Mouse (Mus musculus): ENCODE data around the gene Gm28635. TPM values are rescaled to one million over a fixed set of nuclear protein-coding genes. Genes with fewer than 3 reads are reported as not detected.
A peak's percentile ranks its signal among the peaks of the same experiment; 100 is the strongest.

The Gm28635 gene
- polyA plus RNA-seq, 1 experiment from 2014 or later = not detected

DNA sequence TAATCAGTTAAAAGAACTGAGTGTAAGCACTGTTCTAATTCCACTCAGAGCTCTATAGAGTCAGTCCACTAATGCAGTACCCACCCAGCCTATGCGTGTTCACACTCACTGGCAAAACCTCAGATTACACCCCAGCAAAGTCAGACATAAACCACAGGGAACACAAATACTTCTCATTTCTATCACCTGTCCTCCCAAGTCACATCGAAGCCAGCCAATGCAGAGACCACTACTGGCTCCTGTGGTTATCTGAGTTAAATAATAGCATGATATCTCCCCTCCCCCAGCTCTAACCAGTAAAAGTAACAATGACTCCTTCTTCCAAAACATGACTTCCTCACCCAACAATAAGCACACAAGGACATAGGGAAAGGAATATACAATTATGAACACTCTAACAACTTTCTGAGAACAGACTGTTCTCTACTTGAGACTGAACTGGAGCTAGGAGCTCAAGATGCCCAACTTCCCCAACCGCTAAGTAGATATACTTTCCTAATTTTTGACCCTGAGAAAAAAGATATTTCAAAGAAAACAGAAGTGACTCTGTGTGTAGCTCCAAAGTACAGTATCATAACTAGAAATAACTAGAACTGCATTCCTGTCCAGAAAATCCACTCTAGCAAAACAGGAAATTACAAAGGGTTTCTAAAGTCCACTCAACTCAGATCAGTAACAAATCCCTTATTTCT lies 54.3 kb downstream of the Gm28635 start:
- Histone ChIP-seq H3K4me3 (ENCODE audit: control insufficient read depth in 1 of 2, insufficient read depth in 1 of 2, low read depth in 1 of 2, low read length in 2 of 2) (no peak overlapping the region), H3K27ac (replicated peaks in 1 of 2; ENCODE audit: control insufficient read depth in 1 of 2, insufficient read depth in 1 of 2, low read depth in 2 of 2, low read length in 2 of 2) (no peak overlapping the region; a peak in 1 of 4 replicates), H3K36me3 (ENCODE audit: control insufficient read depth, insufficient read depth, low read length) (peaks cover 67% of the 10 kb centered on the region), H3K27me3 (ENCODE audit: control insufficient read depth, insufficient read depth, low read length) (no peaks in the 10 kb centered on the region), H3K9me3 (ENCODE audit: control insufficient read depth, low read length) (no peaks in the 10 kb centered on the region), H3K4me1 (ENCODE audit: control insufficient read depth in 2 of 2, insufficient read depth in 2 of 2, low read length in 2 of 2) (peaks cover 12 to 58% of the 10 kb centered on the region in 2 experiments), H3K9ac (ENCODE audit: low read length) (no peak overlapping the region), H3K4me2 (ENCODE audit: low read length) (no peak overlapping the region)
- ATAC-seq (ENCODE audit: insufficient number of reproducible peaks, insufficient read depth, low FRiP score, low read depth) = no peak
- 68% methylated on average over 3 of the region's 3 CpGs for WGBS

GRCm38 (mm10) chr2:84622668-84623067 lies 55.2 kb downstream of the Gm28635 start:
- H3K27me3 ChIP-seq (ENCODE audit: control insufficient read depth, insufficient read depth, low read length) = no peaks in the 10 kb centered on the region
- WGBS = 76% methylated on average over 2 of the region's 2 CpGs
- 0 out of 4 replicates have a peak overlapping the region, but pooled peaks of 1 of the 2 experiments have one; percentile 19 for H3K27ac ChIP-seq (replicated peaks in 1 of 2; ENCODE audit: control insufficient read depth in 1 of 2, insufficient read depth in 1 of 2, low read depth in 2 of 2, low read length in 2 of 2)
- H3K9me3 ChIP-seq (ENCODE audit: control insufficient read depth, low read length) = no peaks in the 10 kb centered on the region
- no peak overlapping the region; the same call in 1 of the 2 replicates for H3K9ac ChIP-seq (ENCODE audit: low read length)
- no peak overlapping the region for H3K4me2 ChIP-seq (ENCODE audit: low read length)
- peaks cover 12 to 53% of the 10 kb centered on the region in 2 experiments for H3K4me1 ChIP-seq (ENCODE audit: control insufficient read depth in 2 of 2, insufficient read depth in 2 of 2, low read length in 2 of 2)
- no peak for ATAC-seq (ENCODE audit: insufficient number of reproducible peaks, insufficient read depth, low FRiP score, low read depth)
- peaks cover 69% of the 10 kb centered on the region for H3K36me3 ChIP-seq (ENCODE audit: control insufficient read depth, insufficient read depth, low read length)
- H3K4me3 ChIP-seq (ENCODE audit: control insufficient read depth in 1 of 2, insufficient read depth in 1 of 2, low read depth in 1 of 2, low read length in 2 of 2) = no peak overlapping the region

- no peak overlapping the region for H3K4me3 ChIP-seq (ENCODE audit: control insufficient read depth in 1 of 2, insufficient read depth in 1 of 2, low read depth in 1 of 2, low read length in 2 of 2)
- no peak for ATAC-seq (ENCODE audit: insufficient number of reproducible peaks, insufficient read depth, low FRiP score, low read depth)
- H3K4me2 ChIP-seq (ENCODE audit: low read length) = no peak overlapping the region
- no peaks in the 10 kb centered on the region for H3K27me3 ChIP-seq (ENCODE audit: control insufficient read depth, insufficient read depth, low read length)
- WGBS = 93% methylated on average over 21 of the region's 21 CpGs
- H3K36me3 ChIP-seq (ENCODE audit: control insufficient read depth, insufficient read depth, low read length) = peaks cover 91% of the 10 kb centered on the region
- no peak overlapping the region for H3K9ac ChIP-seq (ENCODE audit: low read length)
- H3K27ac ChIP-seq (replicated peaks in 1 of 2; ENCODE audit: control insufficient read depth in 1 of 2, insufficient read depth in 1 of 2, low read depth in 2 of 2, low read length in 2 of 2) = peak overlapping the region in 1 of 2 experiments; percentile 75; a peak in 1 of 4 replicates
- H3K9me3 ChIP-seq (ENCODE audit: control insufficient read depth, low read length) = no peaks in the 10 kb centered on the region
- peaks cover 5 to 34% of the 10 kb centered on the region in 2 experiments; a peak in 3 of 4 replicates for H3K4me1 ChIP-seq (ENCODE audit: control insufficient read depth in 2 of 2, insufficient read depth in 2 of 2, low read length in 2 of 2)
These were observed 58.0 kb downstream of the Gm28635 start for GRCm38 (mm10) chr2:84619646-84620340.

DNA sequence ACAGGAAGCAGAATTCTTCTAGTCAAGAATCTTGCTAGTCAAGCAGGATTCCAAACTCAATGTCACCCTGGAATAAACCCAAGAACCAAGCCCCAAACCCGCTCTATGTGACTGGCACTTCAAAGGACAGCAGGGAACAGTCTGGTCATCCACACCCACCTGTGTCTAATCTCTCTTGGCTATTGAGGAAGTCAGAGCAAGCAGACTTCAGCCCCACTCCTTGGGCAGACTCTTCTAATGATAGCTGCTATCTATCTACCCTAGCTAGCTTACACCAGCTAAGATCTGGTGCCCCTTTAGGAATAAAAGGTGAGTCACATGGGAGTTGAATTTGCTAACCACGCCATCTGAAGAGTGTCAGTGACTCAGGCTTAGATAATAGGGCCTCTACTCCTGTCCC lies 58.9 kb downstream of the Gm28635 start:
- no peak for ATAC-seq (ENCODE audit: insufficient number of reproducible peaks, insufficient read depth, low FRiP score, low read depth)
- Histone ChIP-seq H3K4me2 (ENCODE audit: low read length) (no peak overlapping the region), H3K9me3 (ENCODE audit: control insufficient read depth, low read length) (no peaks in the 10 kb centered on the region), H3K36me3 (ENCODE audit: control insufficient read depth, insufficient read depth, low read length) (peaks cover 92% of the 10 kb centered on the region), H3K27ac (replicated peaks in 1 of 2; ENCODE audit: control insufficient read depth in 1 of 2, insufficient read depth in 1 of 2, low read depth in 2 of 2, low read length in 2 of 2) (peak overlapping the region; percentile 43 to 75), H3K9ac (ENCODE audit: low read length) (peak overlapping the region; percentile 18; the same call in 1 of the 2 replicates), H3K4me3 (ENCODE audit: control insufficient read depth in 1 of 2, insufficient read depth in 1 of 2, low read depth in 1 of 2, low read length in 2 of 2) (no peak overlapping the region), H3K4me1 (ENCODE audit: control insufficient read depth in 2 of 2, insufficient read depth in 2 of 2, low read length in 2 of 2) (peaks cover 0 to 30% of the 10 kb centered on the region in 2 experiments; a peak in 2 of 4 replicates), H3K27me3 (ENCODE audit: control insufficient read depth, insufficient read depth, low read length) (no peaks in the 10 kb centered on the region)
- whole genome bisulfite sequencing = 17% methylated on average over 2 of the region's 2 CpGs

DNA sequence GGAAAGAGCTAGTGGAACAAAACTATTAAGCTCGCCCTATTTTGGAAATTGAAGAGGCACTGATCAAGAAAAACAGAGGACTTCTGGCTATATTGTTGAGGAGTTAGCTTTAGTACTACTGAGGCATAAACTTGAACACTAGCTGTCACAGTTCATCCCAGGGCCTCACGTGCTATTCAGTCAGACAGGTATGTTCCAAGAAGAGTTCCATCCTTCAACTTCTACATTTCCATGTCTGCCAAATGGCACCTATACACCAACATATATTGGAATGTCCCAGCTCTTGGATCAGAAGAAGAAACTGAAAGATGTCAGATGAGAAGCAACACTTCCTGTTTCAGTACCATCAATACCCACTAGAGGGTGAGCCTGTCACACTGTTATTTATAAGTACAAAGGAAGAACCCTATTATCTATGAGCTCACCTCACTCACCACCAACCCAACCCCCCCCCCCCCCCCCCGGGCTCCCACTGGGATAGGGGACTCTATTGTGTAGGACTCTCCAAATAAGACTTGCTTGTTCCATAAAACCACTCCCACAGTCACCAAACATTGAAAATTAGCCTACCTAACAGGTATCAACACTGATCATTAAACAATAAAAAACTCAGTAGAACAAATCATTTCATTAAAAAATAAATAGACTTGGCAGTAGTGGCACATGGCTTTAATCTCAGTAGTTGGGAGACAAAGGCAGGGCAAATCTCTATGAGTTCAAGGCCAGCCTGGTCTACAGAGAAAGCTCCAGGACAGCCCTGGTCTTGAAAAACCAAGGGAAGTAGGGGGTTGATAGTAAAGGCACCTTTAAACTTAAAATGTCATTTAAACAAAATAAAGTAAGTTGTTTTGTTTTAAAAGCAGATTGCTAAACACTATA lies 60.0 kb downstream of the Gm28635 start:
- Histone ChIP-seq H3K27me3 (ENCODE audit: control insufficient read depth, insufficient read depth, low read length) (no peaks in the 10 kb centered on the region), H3K4me3 (ENCODE audit: control insufficient read depth in 1 of 2, insufficient read depth in 1 of 2, low read depth in 1 of 2, low read length in 2 of 2) (no peak overlapping the region), H3K27ac (replicated peaks in 1 of 2; ENCODE audit: control insufficient read depth in 1 of 2, insufficient read depth in 1 of 2, low read depth in 2 of 2, low read length in 2 of 2) (peak overlapping the region in 1 of 2 experiments; percentile 75; a peak in 2 of 4 replicates), H3K4me1 (ENCODE audit: control insufficient read depth in 2 of 2, insufficient read depth in 2 of 2, low read length in 2 of 2) (peaks cover 0 to 20% of the 10 kb centered on the region in 2 experiments; a peak in 2 of 4 replicates), H3K4me2 (ENCODE audit: low read length) (no peak overlapping the region), H3K36me3 (ENCODE audit: control insufficient read depth, insufficient read depth, low read length) (peaks cover 92% of the 10 kb centered on the region), H3K9me3 (ENCODE audit: control insufficient read depth, low read length) (no peaks in the 10 kb centered on the region), H3K9ac (ENCODE audit: low read length) (no peak overlapping the region)
- ATAC-seq (ENCODE audit: insufficient number of reproducible peaks, insufficient read depth, low FRiP score, low read depth) = no peak
- 62% methylated on average over 3 of the region's 3 CpGs for WGBS

DNA sequence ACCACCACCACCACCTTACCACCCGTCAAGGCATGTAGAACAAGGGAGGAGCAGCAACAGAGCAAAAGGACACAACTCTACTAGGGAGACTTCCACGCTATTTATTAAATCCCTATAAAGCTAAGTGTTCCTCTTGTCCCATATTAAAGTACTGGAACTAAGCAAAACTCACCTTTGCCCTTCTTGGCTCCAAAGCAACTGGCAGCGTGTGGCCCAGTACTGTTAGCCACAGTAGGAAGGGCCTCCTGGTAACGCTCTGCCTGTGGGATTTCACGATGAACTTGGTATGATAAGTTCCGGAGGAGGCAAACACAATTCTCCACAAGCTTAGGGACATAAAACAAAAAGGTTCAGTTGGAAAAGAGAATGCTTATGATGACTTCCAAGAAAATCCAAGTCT lies 65.1 kb downstream of the Gm28635 start:
- H3K27me3 ChIP-seq (ENCODE audit: control insufficient read depth, insufficient read depth, low read length) = no peaks in the 10 kb centered on the region
- no peak overlapping the region for H3K4me3 ChIP-seq (ENCODE audit: control insufficient read depth in 1 of 2, insufficient read depth in 1 of 2, low read depth in 1 of 2, low read length in 2 of 2)
- H3K27ac ChIP-seq (replicated peaks in 1 of 2; ENCODE audit: control insufficient read depth in 1 of 2, insufficient read depth in 1 of 2, low read depth in 2 of 2, low read length in 2 of 2) = no peak overlapping the region
- H3K9ac ChIP-seq (ENCODE audit: low read length) = no peak overlapping the region
- no peaks in the 10 kb centered on the region for H3K9me3 ChIP-seq (ENCODE audit: control insufficient read depth, low read length)
- no peak overlapping the region for H3K4me2 ChIP-seq (ENCODE audit: low read length)
- no peak for ATAC-seq (ENCODE audit: insufficient number of reproducible peaks, insufficient read depth, low FRiP score, low read depth)
- 94% methylated on average over 6 of the region's 6 CpGs for WGBS
- peaks cover 99% of the 10 kb centered on the region for H3K36me3 ChIP-seq (ENCODE audit: control insufficient read depth, insufficient read depth, low read length)
- H3K4me1 ChIP-seq (ENCODE audit: control insufficient read depth in 2 of 2, insufficient read depth in 2 of 2, low read length in 2 of 2) = no peaks in the 10 kb centered on the region

DNA sequence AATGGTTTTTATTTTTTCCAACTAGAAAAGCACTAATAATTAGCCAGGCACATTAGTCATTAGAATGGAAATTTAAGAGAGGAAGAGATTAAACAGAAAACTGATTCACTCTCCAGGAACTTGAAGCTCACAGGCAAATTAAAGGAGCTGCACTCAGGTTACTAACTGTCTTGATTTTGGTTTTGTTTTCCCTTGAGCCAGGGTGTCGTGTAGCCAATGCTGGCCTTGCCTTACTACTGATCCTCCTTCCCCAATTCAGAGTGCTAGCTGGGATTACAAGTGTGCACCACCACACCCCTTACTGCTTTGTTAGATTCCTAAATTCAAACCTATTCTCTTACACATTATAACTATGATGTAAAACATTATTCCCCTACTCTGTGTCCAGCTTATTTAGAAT lies 70.0 kb downstream of the Gm28635 start:
- no peak overlapping the region for H3K4me2 ChIP-seq (ENCODE audit: low read length)
- H3K9ac ChIP-seq (ENCODE audit: low read length) = no peak overlapping the region
- no peaks in the 10 kb centered on the region for H3K4me1 ChIP-seq (ENCODE audit: control insufficient read depth in 2 of 2, insufficient read depth in 2 of 2, low read length in 2 of 2)
- no peak for ATAC-seq (ENCODE audit: insufficient number of reproducible peaks, insufficient read depth, low FRiP score, low read depth)
- WGBS = 79% methylated on average over 1 of the region's 1 CpGs
- H3K36me3 ChIP-seq (ENCODE audit: control insufficient read depth, insufficient read depth, low read length) = peaks cover 100% of the 10 kb centered on the region
- H3K27ac ChIP-seq (replicated peaks in 1 of 2; ENCODE audit: control insufficient read depth in 1 of 2, insufficient read depth in 1 of 2, low read depth in 2 of 2, low read length in 2 of 2) = no peak overlapping the region
- no peaks in the 10 kb centered on the region for H3K9me3 ChIP-seq (ENCODE audit: control insufficient read depth, low read length)
- no peak overlapping the region for H3K4me3 ChIP-seq (ENCODE audit: control insufficient read depth in 1 of 2, insufficient read depth in 1 of 2, low read depth in 1 of 2, low read length in 2 of 2)
- H3K27me3 ChIP-seq (ENCODE audit: control insufficient read depth, insufficient read depth, low read length) = no peaks in the 10 kb centered on the region
